Mouse (Mus musculus): ENCODE results near the gene Psmb4. TPM values are rescaled to one million over a fixed set of nuclear protein-coding genes. Genes with fewer than 3 reads are reported as not detected.
A peak's percentile ranks its signal among the peaks of the same experiment; 100 is the strongest.
"Not testable (repeated sequence)": the region's sequence is repeated elsewhere in the genome, so short reads cannot be mapped to it uniquely, and the experiment has no call there.

Gene Psmb4
- 293 and 336 TPM in 2 replicates for polyA plus RNA-seq (2015; fragmentation: Nextera tagmentation; extraction: Ambion mirVana)

DNA sequence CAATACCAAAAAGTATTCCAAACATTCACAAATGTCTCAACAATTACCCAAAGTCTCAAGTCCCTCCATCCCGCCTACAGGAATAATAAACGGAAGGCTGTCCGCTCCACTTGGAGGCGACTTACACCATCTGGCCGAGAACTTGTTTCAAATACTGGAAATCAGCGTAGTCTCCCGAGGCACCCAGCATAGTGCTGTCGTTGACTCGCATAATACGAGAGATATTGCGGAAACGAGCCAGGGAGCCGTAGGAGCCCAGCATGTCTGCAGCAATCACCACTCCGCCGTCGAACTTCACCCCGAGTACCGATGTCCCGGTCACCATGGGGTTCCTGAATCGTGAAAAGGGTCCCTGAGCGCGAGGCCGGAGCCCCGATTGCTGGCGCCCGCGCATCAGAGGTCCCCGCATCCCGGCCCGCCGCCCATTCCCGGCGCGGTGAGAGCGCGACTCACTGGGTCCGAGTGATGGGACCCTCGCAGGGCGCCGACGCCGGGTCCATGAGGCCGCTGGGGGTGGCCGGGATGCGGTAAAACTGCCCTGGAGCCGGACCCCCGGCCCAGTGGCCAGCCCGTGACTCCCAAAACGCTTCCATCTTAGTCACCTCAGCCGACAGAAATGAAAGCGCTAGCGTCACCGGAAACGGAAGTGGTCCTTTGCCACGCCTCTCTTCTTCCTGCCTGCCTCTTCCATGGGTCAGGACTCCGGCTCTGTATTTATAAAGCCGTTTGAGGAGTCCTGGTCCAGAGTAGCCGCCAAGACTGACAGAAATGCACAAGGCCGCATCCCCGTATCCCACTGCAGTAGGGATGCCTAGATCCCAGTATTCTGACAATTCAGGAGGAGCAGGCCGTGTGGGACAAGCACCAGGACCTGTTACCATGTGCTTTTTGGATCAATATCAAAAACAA, at the start of gene Psmb4:
Gene Psmb4 (minus strand): TSS at position 646 of the 909 bp plus-strand sequence.
- under 1% methylated on average over 61 of the region's 61 CpGs for WGBS
- Histone ChIP-seq H3K27ac (peak within 1 kb of the TSS; percentile 68), H3K27me3 (replicated peaks) (no peaks in the 10 kb centered on the region), H3K4me3 (replicated peaks) (peak within 1 kb of the TSS; percentile 93), H3K36me3 (peaks cover 12% of the 10 kb centered on the region), H3K4me2 (replicated peaks) (peak within 1 kb of the TSS; percentile 91), H3K9me3 (no peaks in the 10 kb centered on the region), H3K4me1 (replicated peaks) (peaks cover 17% of the 10 kb centered on the region), H3K9ac (peak within 1 kb of the TSS; percentile 85)
- ATAC-seq: peak; percentile 91

- ATAC-seq; H3K27me3 ChIP-seq (replicated peaks); H3K4me2 ChIP-seq (replicated peaks); H3K9me3 ChIP-seq; H3K4me3 ChIP-seq (replicated peaks); H3K27ac ChIP-seq; H3K9ac ChIP-seq; H3K4me1 ChIP-seq (replicated peaks); H3K36me3 ChIP-seq: not testable (repeated sequence)
- WGBS: 87% methylated on average over 5 of the region's 5 CpGs
These were observed 49.4 kb upstream of the Psmb4 start for GRCm38 (mm10) chr3:94936147-94936546.

DNA sequence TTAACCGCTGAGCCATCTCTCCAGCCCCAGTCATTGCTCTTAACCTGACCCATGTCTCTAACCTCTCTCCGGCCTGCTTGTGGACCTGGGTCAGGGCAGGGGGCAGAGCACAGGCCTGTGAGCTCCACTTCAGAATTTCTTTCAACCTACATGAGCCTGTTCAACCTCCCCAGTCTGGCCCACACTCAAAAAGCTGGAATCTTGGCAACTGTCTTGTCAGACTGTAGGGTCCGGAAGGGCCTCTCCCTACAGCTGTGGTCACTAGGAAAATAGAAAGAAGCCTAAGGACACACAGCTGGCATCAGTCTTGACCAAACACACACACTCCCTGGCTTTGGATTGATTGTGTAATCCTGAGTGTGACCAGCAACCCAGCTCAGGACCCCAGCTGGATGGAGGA, 48.6 kb upstream of the Psmb4 start:
- 63% methylated on average over 3 of the region's 3 CpGs for WGBS
- not testable (repeated sequence) for H3K4me3 ChIP-seq (replicated peaks); H3K27me3 ChIP-seq (replicated peaks); H3K9me3 ChIP-seq; ATAC-seq; H3K27ac ChIP-seq; H3K9ac ChIP-seq; H3K36me3 ChIP-seq; H3K4me2 ChIP-seq (replicated peaks)
- peaks cover 11% of the 10 kb centered on the region for H3K4me1 ChIP-seq (replicated peaks)

GRCm38 (mm10) chr3:94934564-94934963, 47.8 kb upstream of the Psmb4 start:
- peaks cover 11% of the 10 kb centered on the region for H3K4me1 ChIP-seq (replicated peaks)
- not testable (repeated sequence) for H3K9me3 ChIP-seq; ATAC-seq; H3K27me3 ChIP-seq (replicated peaks); H3K9ac ChIP-seq; H3K36me3 ChIP-seq; H3K4me2 ChIP-seq (replicated peaks); H3K4me3 ChIP-seq (replicated peaks); H3K27ac ChIP-seq
- 84% methylated on average over 3 of the region's 3 CpGs for WGBS

DNA sequence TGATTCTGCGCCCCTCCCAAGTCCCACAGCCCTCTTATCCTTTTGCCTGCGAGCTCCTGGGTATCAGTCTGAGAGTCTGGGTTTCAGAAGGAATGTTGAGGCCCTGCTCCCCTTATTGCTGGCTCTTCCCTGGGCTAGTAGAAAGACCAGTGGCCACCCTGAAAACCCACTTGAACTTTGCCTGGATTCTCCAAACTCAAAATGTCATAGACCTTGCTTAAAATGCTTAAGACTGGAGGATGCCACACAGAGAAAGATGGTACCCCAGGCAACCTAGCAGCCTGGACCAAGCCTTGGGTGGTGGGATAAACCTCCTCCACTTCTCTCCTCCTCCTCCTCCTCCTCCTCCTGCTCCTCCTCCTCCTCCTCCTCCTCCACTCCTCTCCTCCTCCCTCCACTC, 46.8 kb upstream of the Psmb4 start:
- not testable (repeated sequence) for H3K9ac ChIP-seq; ATAC-seq; H3K27ac ChIP-seq; H3K27me3 ChIP-seq (replicated peaks); H3K9me3 ChIP-seq; H3K36me3 ChIP-seq
- Histone ChIP-seq H3K4me3 (replicated peaks) (peak overlapping the region; percentile 38; the same call in 1 of the 2 replicates), H3K4me1 (replicated peaks) (peaks cover 11% of the 10 kb centered on the region), H3K4me2 (replicated peaks) (peak overlapping the region; percentile 64)
- no CpG with 5 or more reads among the region's 2 CpGs for WGBS

DNA sequence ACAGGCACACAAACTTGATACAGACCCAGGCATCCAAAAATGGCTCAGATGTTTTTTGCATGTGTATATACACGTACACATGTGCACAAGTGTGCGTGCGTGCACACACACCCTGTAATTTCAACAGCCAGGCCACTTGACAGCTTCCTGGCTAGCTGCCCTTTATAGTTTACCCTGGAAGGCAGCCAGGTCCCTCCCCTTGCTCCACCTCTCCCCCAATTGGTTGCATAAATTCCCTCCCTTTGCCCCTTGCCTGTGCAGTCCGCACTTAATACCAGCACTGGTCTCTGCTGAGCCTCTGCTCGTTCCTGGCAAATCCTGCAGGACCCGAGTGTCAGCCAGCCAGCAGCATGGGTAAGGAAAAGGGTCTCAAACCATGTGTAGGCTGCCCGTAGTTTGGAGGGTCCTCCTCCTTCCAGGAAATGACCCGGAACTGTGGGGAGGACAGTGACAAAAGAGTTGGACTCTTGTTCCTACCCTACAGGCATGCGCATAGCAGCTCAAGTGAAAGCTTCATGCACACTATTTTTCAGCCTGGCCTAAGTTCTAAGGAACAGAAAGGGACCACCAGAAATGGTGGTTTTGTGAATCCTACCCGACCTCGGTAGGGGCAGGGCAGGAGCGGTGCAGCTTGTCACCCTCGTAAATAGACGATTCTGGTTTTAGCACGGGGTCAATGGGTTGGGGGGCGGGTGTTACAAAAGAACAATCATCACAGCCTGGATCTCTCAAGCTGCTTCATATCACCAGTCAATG, 46.2 kb upstream of the Psmb4 start, which contains the start of gene Selenbp1:
Gene Selenbp1 (plus strand): TSS at position 248 of the 756 bp plus-strand sequence.
- Histone ChIP-seq H3K27ac (peak within 1 kb of the TSS; percentile 88), H3K27me3 (replicated peaks) (no peaks in the 10 kb centered on the region), H3K9me3 (no peaks in the 10 kb centered on the region), H3K4me1 (replicated peaks) (peaks cover 11% of the 10 kb centered on the region), H3K4me2 (replicated peaks) (peak within 1 kb of the TSS; percentile 64), H3K36me3 (no peaks in the 10 kb centered on the region), H3K4me3 (replicated peaks) (peak within 1 kb of the TSS; percentile 38), H3K9ac (peak within 1 kb of the TSS; percentile 49)
- peak; percentile 95 for ATAC-seq
- WGBS: 3% methylated on average over 16 of the region's 16 CpGs

DNA sequence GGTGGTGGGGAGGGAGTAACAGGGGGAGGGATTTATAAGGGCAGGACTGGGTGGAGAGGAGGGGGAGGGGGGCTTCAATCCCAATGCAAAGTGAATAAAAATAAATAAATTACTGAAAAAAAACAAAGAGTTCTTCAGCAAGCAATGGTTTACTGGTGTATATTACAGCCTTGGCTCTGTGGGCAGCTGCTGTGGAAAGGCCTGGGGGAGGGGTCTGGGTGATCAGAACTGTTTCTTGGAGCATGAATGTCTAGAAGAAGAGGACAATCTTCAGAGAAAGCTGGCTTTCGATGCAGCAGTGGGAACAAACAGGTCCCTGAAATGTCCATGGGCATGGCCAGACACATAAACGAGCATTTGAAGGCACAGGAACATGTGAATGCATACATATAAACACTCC, 45.5 kb upstream of the Psmb4 start:
- not testable (repeated sequence) for H3K36me3 ChIP-seq; H3K9ac ChIP-seq; H3K9me3 ChIP-seq; ATAC-seq; H3K27me3 ChIP-seq (replicated peaks); H3K4me3 ChIP-seq (replicated peaks)
- WGBS: 42% methylated on average over 2 of the region's 2 CpGs
- Histone ChIP-seq H3K4me2 (replicated peaks) (peak overlapping the region; percentile 64), H3K4me1 (replicated peaks) (peaks cover 11% of the 10 kb centered on the region), H3K27ac (peak overlapping the region; percentile 88)

- H3K27me3 ChIP-seq (replicated peaks); H3K4me3 ChIP-seq (replicated peaks); H3K9me3 ChIP-seq; H3K36me3 ChIP-seq; H3K9ac ChIP-seq; ATAC-seq; H3K27ac ChIP-seq; H3K4me2 ChIP-seq (replicated peaks): not testable (repeated sequence)
- H3K4me1 ChIP-seq (replicated peaks): peaks cover 11% of the 10 kb centered on the region
- WGBS: 76% methylated on average over 10 of the region's 10 CpGs
These were observed 44.8 kb upstream of the Psmb4 start for GRCm38 (mm10) chr3:94931427-94932082.

DNA sequence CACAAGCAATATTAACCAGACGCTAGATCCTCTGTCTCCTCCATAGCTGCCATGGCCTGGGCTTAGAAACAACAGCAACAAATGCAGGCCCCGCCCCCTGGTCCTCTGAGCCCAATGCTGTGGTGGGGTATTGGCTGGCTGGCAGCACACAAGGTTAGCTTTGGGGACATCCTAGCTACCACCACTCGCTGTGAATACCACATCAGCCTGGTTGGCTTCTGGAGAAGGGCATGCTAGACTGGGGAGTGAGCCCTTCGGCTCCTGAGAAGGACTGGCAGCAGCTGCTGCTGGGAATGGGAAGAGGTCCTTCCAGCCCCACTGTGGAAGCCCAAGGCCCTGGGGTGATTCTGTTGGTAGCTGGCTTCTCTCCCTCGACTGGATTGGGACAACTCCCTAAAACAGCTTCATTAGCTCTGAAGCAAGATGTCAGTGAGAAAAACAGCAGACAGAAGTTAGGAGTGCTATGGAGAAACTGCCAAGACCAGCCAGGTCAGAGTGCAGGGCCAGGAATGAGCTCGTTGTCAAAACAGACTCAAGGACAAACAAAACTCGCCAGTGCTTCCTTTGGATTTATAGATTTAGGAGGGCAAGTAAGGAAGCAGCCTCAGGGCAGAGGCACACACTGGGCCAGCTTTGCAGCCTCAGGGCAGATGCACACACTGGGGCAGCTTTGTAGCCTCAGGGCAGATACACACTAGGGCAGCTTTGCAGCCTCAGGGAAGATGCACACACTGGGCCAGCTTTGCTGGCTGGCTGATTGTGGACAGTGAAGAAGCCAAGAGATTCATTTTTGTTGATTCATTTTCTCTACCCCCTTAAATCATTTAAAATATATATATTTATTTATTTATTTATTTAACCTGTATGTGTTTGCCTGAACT, 43.9 kb upstream of the Psmb4 start:
- not testable (repeated sequence) for H3K9ac ChIP-seq; H3K36me3 ChIP-seq; H3K4me3 ChIP-seq (replicated peaks); H3K9me3 ChIP-seq; H3K4me2 ChIP-seq (replicated peaks); H3K27me3 ChIP-seq (replicated peaks); ATAC-seq
- WGBS: 30% methylated on average over 7 of the region's 7 CpGs
- Histone ChIP-seq H3K27ac (0 out of 2 replicates have a peak overlapping the region, but pooled peaks have one; percentile 22), H3K4me1 (replicated peaks) (peaks cover 11% of the 10 kb centered on the region)

GRCm38 (mm10) chr3:94928979-94929378, 42.2 kb upstream of the Psmb4 start:
- ATAC-seq; H3K27me3 ChIP-seq (replicated peaks): not testable (repeated sequence)
- WGBS: 89% methylated on average over 4 of the region's 4 CpGs

DNA sequence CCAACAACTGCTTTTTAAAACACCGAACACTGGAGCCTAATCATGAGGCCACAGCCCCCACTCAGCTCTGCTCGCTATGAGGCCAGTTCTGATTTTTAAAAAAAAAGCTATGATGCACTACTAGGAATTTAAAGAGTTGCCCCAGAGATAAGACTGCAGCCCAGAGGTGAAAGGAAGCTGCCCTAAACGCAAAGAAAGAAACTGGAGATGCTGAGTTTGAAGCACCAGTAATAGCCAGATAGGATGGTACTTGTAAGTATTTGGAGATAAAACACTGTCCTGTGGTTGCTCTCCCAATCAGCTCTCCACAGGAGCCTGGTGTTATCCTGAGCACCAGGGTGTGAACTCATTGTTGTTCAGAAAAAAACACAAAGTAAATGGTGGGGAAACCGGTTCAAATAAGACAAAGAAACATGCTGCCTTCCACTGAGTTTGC, 39.6 kb upstream of the Psmb4 start:
- H3K27me3 ChIP-seq (replicated peaks); H3K4me2 ChIP-seq (replicated peaks); H3K9me3 ChIP-seq; H3K27ac ChIP-seq; H3K4me3 ChIP-seq (replicated peaks); H3K4me1 ChIP-seq (replicated peaks); H3K36me3 ChIP-seq; H3K9ac ChIP-seq; ATAC-seq: not testable (repeated sequence)
- 50% methylated on average over 4 of the region's 4 CpGs for WGBS

More at GRCm38 (mm10) chr3:94928979-94929378, 42.2 kb upstream of the Psmb4 start:
- H3K36me3 ChIP-seq; H3K4me3 ChIP-seq (replicated peaks); H3K9ac ChIP-seq; H3K27ac ChIP-seq; H3K4me2 ChIP-seq (replicated peaks); H3K9me3 ChIP-seq: not testable (repeated sequence)
- peaks cover 11% of the 10 kb centered on the region for H3K4me1 ChIP-seq (replicated peaks)
